Mouse (Mus musculus) megakaryocyte, embryonic 14.5 days (primary cell): ENCODE results near the gene Tnnt2.

Source experiments
- FLI1 ChIP-seq: IDR thresholded peaks from 2 replicates; pipeline ENCODE4 v1.6.1; 2012; ENCODE audit warnings: low read length, inconsistent platforms, mixed read lengths
- GATA1 ChIP-seq: IDR thresholded peaks from 3 replicates; pipeline ENCODE4 v1.6.1; 2012; ENCODE audit warnings: mixed read lengths, low read length, inconsistent platforms, borderline replicate concordance

DNA sequence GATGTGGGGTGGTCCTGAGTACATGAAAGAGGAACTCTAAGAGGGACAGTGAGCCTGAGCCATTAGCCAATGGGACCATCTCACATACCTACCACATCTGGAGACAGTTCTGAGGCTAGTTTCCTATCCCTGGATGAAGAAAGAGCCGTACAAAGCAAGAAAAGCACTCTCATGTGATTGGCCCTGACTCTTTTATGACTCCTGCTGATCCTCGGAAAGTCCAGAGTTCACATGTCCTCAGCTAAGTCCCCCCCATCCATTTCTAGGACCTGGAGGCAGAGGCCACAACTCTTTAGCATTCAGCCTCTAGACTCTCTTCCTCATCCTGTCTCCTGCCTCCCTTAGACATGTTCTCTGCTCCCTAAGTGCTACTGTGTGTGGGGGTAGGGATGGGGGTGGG lies 41.1 kb downstream of the Tnnt2 start:
- TF ChIP-seq GATA1 (no peak), FLI1 (no peak)
